Mouse (Mus musculus) cerebellum, postnatal 10 days (tissue): ENCODE results near the gene Dcun1d1.

ENCODE experiments used
- DNase-seq, 2 experiments: peaks; one replicate each; pipeline ENCODE4 v3.0.0; 2021; ENCODE audit warnings: mixed read lengths in 2 of 2

Gene Dcun1d1

DNA sequence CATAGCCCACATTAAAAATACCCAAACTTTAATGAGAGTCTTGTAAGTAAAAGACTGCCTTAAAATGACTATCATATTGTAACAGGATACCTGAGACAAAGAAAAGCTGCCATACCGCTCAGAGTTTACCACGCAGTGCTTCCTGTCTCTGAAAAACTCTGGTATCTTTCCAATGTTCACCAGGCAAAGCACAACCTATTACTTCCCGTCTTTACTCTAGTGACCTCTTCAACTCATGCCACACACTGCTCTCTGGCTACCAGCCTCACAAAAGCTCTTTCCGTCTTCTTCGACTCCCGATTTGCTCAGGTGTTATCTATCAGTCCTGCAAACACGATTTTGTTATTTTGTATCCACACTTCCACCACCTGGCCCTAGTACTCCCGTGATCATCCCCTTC is 7.4 kb downstream of the Dcun1d1 start:
- DNase-seq, result no peak

DNA sequence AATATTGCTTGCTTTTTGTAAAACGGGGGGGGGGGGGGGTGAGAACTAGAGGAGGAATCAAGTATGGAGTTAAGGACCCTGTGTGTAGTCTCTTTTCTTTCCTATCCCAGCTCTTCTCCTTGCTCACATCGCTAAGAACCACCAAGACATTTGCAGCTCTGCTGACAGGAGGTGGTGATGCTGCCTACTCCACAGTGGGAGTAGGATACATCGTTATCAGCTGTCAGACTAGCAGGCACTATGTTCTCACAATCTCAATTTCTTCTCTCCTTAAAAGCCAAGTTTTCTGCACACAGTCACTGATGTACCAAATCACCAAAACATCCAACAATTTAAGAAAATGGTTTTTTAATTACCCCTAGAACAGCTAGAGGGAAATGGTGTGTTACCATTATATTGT is 7.8 kb downstream of the Dcun1d1 start:
- no peak for DNase-seq

DNA sequence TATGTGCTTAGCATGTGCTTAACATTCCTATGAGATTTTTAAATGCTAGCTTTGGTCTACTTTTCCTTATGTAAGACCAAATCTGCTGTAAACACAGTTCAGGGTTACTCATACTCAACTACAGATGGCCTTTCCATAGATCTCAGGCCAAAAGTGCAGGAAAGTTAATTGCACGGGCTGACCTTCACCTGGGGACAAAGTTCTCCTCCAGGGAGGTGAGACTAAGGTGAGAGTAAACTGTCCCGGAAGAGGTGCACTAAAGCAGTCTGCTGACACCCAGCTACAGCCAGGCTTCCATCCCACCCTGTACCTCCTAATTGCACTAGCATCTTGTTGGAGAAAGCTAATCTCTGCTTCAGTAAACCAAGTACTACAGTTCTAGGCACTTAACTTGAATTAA is 11.4 kb downstream of the Dcun1d1 start:
- DNase-seq, result no peak

DNA sequence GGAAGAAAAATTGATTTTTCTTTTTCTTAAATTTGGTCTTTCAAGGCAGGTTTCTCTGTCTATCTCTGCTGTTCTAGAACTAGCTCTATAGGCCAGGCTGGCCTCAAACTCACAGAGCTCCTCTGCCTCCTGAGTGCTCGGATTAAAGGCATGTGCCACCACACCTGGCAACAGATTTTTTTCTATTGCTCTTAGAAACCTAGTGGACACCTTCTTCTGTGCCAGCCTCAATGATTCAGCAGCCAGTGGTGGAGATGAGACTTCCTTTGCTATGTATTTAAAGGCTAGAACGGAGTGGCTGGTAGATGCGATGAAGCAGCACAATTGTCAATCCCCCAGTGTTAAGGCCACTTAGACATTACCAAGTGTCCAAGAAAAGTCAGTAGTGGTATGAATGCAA is 13.2 kb downstream of the Dcun1d1 start:
- no peak for DNase-seq

DNA sequence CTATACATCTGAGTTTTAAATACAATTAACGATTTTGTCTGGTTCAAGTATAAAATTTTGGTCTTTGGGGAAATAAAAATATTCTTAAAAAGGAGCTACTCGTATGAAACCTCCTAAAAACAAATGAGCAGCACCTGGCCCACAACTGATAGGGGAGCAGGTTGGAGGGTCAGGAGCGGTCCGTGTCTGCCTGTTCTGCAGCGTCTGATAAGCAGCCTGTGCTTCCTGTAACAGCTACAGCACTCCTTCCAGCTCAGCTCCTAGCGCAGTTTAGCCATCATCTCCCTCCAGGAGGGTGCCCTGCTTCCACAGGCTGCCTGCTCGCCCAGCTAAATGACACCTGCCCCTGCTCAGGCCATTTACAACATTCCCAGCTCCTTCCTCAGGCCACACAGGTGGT is 13.8 kb downstream of the Dcun1d1 start:
- peak; percentile 12 to 16 for DNase-seq

DNA sequence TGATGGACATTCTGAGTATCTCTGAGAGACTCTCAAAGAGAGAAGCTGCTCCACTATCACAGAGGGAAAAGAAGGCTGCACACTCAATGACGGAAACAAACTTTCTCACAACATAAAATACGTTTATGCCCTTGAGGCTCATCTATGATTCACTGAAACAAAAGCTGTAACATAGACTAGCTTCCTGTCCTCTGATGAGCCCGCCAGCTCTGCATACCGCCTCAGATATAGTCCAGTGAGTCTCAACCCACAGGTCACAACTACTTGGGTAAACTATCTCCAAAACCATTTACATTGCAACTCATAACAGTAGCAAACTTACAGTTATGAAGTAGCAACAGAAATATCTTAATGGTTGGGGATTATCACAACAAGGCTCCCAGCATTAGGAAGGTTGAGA is 14.7 kb downstream of the Dcun1d1 start:
- DNase-seq, result no peak

DNA sequence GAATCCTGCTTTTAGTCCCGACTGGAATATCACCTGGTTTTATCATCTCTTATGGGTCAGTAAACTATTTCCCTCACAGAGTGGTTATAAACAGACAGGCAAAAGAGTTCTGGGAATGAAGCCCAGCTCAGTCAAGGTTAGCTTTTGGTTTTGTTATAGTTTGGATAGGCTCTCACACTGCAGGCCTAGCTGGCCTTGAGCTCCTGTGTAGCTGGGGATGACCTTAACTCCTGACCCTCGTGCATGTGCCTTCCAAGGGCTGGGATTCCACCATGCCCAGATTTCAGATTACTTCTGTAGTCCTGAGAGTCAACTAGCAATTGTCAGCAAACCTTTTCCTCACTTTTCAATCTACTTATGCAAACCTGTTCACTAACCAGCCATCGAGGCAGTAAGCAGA is 19.0 kb downstream of the Dcun1d1 start:
- DNase-seq, result no peak

DNA sequence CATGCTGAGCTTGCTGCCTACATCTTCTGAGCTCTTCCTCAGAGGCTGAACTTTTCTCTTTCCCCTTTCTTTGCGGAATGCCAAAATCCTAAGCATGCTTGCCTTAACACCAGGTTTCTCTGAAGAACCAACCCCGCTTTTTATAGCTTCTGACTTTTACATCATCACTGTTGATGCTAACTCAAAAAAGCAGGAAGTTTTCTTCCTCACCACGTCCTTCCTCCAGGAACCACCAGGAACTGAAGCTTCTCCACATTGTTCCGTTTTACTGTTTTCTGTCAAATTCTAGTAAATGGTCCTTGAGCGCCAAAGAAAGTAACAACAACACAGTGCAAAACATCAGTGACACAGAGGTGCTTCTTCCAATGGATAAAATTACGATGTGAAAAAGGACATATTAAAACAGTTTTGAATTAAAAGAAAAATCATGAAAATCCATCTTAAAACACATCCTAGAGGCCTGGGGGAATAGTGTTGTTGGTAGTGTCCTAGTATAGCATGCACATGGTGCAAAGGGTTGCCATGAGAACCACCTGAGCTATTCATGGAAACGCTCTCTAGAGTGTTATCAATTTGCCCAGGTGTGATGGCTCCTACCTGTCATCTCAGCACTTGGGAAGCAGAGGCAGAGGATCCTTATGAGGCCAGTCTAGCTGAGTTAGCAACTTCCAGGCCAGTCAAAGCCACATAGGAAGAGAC is 28.1 kb downstream of the Dcun1d1 start:
- no peak for DNase-seq

DNA sequence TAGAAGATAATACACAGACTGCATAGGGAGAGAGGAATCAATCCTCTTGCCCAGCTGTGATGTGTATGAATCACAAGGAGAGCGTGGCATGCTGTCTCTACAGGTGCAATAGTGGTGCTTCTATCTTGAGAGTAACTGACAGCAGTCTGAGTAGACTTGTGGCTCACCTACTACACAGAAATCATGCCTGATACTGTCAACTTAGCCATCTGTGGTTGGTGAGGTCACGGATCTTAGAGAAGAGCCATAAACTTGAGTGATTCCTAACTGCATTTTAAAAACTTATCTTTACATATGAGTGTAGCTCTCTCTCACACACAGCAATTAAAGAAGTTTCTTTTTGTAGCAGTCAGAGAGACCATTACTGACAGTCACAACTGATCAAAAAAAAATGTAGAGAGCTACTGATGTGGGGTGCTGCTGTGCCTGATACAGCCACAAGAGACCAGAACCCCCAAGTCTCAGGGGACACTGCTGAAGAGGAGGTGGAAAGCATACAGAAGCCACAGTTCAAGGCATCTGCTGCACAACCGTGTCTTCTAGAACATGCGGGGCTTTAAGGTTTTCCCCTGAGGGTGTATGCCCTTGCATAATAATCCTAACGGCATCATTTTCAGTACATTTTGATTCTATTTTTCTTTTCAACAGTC is 36.6 kb downstream of the Dcun1d1 start:
- DNase-seq, result no peak

DNA sequence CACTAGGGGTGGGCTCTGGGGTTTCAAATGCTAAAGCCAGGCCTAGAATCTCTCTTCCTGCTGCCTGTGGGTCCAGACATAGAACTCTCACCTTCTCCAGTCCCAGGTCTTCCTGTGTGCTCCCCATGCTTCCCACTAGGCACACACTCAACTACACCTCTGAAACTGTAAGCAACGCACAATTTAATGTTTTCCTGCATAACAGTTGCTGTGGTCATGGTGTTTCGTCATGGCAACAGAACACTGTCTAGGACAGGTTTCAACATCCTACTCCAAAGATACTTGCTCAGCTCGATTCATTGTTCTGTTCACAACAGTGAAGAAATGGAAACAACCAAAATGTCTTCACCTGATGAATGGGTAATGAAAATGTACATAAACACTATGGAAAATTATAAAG is 38.1 kb downstream of the Dcun1d1 start:
- DNase-seq, result no peak

DNA sequence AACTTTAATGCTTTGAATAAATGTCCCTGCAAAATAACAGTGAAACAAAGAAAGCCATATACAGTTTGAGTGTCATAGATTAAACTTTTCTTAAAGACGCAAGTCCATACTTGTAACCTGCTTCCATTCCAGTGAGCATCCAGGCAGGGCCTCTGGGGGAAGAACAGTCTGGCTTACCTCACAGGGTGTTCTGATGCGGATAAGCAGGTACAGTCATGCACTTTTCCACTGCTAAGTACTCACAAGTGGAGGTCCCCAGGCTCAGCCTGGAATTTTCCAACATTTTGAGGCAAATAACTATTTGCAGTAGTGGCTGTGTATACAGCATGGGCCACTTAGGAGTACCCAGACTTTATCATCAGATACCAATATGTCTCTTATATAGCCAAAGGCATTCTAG is 39.3 kb downstream of the Dcun1d1 start:
- no peak for DNase-seq

DNA sequence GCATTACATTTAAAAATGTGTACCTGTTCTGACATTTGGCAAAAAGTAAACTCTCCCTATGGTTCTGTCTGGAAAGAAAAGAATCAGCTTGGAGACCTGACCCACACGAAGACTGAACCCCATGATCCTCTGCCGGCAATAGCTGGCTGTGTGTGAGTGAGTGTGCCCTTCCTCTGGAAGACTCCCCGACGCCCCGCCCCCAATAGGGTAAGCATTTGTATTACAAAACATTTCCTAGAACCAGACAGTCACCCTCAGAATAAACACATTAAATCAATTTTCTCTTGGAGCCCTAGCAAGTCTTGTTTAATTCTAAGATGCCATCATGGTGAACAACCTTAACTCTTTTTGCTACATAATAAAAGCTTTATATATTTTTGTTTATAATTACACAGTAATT is 44.1 kb downstream of the Dcun1d1 start:
- no peak for DNase-seq

DNA sequence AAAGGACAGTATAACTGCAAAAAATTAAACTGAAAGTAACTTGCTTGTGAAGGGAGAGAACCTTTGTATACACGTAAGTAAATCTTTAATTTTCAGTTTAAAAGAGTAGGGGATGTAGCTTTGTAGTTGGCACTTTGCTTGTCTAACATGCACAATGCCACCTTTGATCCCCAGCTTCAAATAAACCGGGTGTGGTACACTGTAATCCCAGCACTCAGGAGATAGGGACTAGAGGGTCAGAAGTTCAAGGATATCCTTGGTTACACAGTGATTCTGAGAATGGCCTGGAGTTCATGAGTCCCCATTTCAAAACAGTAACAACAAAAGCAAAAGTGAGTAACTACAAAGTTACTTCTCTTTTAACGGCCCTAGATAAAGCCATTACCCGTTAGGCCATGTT is 46.1 kb downstream of the Dcun1d1 start:
- no peak for DNase-seq

DNA sequence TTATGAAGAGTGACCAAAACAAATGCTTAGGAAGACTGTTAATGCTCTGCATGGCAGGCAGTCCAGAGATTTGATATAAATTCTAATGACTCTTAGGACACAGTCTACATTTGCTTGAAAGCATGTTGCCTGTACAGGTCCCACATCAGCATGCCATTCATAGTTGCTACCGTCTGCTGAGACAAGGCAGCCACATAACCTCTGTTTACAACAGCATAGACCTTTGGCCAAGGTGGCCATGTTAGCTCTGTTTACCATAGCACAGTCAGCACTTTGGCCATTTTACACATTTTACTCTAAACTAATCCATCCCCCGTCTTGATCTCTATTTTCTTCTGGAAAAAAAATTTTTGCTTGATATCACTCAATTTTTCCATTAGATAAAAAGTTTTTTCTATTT is 47.7 kb downstream of the Dcun1d1 start:
- DNase-seq, result no peak

DNA sequence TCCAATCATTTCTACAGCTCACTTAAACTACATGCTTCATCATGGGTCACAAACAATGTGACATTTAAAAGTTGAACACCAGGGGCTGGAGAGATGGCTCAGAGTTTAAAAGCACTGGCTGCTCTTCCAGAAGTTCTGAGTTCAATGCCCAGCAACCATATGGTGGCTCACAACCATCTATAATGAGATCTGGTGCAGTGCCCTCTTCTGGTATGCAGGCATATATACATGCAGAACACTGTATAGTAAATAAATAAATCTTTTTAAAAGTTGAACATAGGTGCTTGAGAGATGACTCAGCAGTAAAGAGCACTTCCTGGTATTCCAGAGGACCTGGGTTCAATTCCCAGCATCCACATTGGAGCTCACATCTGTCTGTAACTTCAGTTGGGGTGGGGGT is 54.0 kb downstream of the Dcun1d1 start:
- no peak for DNase-seq

DNA sequence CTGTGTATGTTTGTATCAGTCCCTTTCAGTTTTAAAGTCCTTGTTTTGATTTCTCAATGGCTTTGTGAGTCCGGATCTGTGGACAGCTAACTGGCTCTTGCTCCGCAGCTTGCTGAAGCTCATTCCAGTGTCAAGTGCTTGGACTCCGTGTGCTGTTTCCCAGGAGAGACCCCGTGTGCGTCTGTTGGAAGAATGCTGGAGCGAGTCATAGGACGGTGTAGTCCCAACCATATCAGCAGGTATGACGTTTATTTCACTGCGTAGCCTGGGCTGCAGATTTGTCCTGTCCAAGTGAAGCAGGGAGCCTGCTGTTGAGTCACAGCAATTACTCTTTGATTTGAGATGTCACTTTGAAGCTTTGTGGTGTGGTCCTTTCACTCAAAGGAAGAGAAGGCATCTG is 87.9 kb downstream of the Dcun1d1 start:
- DNase-seq, result no peak
